Mouse (Mus musculus) kidney, postnatal 0 days (tissue): ENCODE data around the gene Olfr509. TPM values are rescaled to one million over a fixed set of nuclear protein-coding genes. Genes with fewer than 3 reads are reported as not detected.
"Not testable (repeated sequence)": the region's sequence is repeated elsewhere in the genome, so short reads cannot be mapped to it uniquely, and the experiment has no call there.

ENCODE experiments used
- ATAC-seq: fragments of 200-750 bp; cut with Nextera tagmentation; replicated peaks from 2 replicates; pipeline ENCODE4 v1.8.0; 2017; ENCODE audit warnings: low read depth, moderate number of reproducible peaks, moderate TSS enrichment, moderate library complexity; ENCODE audit not compliant: low FRiP score
- DNase-seq: peaks from one replicate; pipeline ENCODE4 v3.0.0-alpha.2; 2016; ENCODE audit warnings: low spot score
- H3K27ac ChIP-seq: fragments of 300-500 bp; sonication (generic); 2 replicates; pipeline ENCODE4 v1.5.1; 2014; ENCODE audit warnings: mild to moderate bottlenecking
- H3K27me3 ChIP-seq: fragments of 300-500 bp; sonication (generic); 2 replicates; pipeline ENCODE4 v1.6.1; 2014; ENCODE audit warnings: low read length, mixed read lengths; ENCODE audit not compliant: insufficient read depth
- H3K36me3 ChIP-seq: fragments of 300-500 bp; sonication (generic); 2 replicates; pipeline ENCODE4 v1.6.1; 2014; ENCODE audit warnings: low read length, mixed read lengths; ENCODE audit not compliant: insufficient read depth
- H3K4me1 ChIP-seq: fragments of 300-500 bp; sonication (generic); replicated peaks from 2 replicates; pipeline ENCODE4 v1.6.1; 2014; ENCODE audit warnings: antibody characterized with exemption, low read length, mixed read lengths; ENCODE audit not compliant: insufficient read depth
- H3K4me2 ChIP-seq: fragments of 300-500 bp; sonication (generic); 2 replicates; pipeline ENCODE4 v1.6.1; 2014; ENCODE audit warnings: mild to moderate bottlenecking, low read length, moderate library complexity, mixed read lengths
- H3K4me3 ChIP-seq: fragments of 300-500 bp; sonication (generic); replicated peaks from 2 replicates; pipeline ENCODE4 v1.5.1; 2014; ENCODE audit warnings: low read depth, low read length
- H3K9ac ChIP-seq: fragments of 300-500 bp; sonication (generic); 2 replicates; pipeline ENCODE4 v1.6.1; 2014; ENCODE audit warnings: low read depth, low read length
- H3K9me3 ChIP-seq: fragments of 300-500 bp; sonication (generic); replicated peaks from 2 replicates; pipeline ENCODE4 v1.6.1; 2016; ENCODE audit warnings: low read length, inconsistent platforms, mixed read lengths
- CTCF ChIP-seq: IDR thresholded peaks from 2 replicates; pipeline ENCODE4 v1.5.1; 2016; ENCODE audit warnings: antibody characterized with exemption, low read depth, mild to moderate bottlenecking, moderate library complexity
- WGBS: fragments of 180-500 bp; shearing (Covaris S2); extraction: QIAGEN DNeasy Blood & Tissue Kit; methylation state at CpG from one replicate; pipeline ENCODE4 v1.1.7; 2014; 5-methylcytosine and 5-hydroxymethylcytosine counted together
- polyA plus RNA-seq: library from polyadenylated mRNA; unstranded; fragments of >200 nt; fragmentation: Nextera tagmentation; extraction: Ambion mirVana; gene quantifications from 2 replicates; pipeline ENCODE4 v1.2.1, GENCODE M21; 2015

Gene Olfr509
- polyA plus RNA-seq, 1 experiment from 2014 or later = not detected

DNA sequence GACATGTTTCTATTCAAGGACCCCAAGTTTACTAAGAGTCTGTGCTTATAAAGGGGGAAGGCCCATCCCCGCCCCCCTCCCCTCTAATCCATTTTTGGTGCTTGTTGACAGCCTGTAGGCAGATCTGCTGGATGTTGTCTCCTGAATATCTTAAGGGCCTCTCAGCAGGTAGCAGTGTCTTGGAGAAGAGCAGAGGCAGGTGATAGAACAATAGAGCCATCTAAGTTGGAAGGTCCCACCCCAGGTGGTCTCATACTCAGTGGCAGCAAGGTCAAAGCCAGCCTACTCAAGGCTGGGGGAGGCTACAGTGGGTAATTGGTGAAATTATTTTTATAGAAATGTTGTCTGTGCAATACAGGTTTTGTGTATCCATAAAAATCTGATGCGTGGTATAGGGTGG, 37.6 kb downstream of the Olfr509 start:
- H3K4me1 ChIP-seq = no peaks in the 10 kb centered on the region
- no peaks in the 10 kb centered on the region for H3K9me3 ChIP-seq
- no peak overlapping the region for H3K4me3 ChIP-seq
- H3K27ac ChIP-seq = no peak overlapping the region
- H3K9ac ChIP-seq = no peak overlapping the region
- ATAC-seq = no peak
- WGBS = 77% methylated on average over 2 of the region's 2 CpGs
- TF ChIP-seq CTCF = no peak
- no peak for DNase-seq
- H3K36me3 ChIP-seq = no peaks in the 10 kb centered on the region
- H3K27me3 ChIP-seq = no peaks in the 10 kb centered on the region
- H3K4me2 ChIP-seq = no peak overlapping the region

DNA sequence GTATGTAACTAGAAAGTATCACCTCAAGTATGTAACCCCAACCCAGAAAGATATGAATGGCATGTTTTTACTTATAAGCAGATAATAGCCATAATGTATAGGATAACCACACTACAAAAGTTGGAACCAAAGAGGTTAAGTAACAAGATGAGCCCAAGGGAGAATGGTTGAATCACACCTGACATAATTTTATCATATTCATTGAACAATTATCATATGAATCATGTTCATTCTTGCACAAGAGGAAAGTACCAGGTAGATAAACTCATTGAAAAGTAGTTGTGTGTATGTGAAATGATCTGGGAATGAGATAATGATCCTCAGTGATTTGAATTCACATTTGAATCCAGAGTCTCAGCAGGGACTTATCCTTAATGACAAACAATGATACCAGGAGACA, 41.2 kb downstream of the Olfr509 start, which contains the start of gene Olfr506:
Olfr506 (plus strand) TSS at position 301 of the 400 bp plus-strand sequence.
- no peaks in the 10 kb centered on the region for H3K27me3 ChIP-seq
- no peaks in the 10 kb centered on the region for H3K4me1 ChIP-seq
- ATAC-seq (no peak), DNase-seq (no peak)
- H3K4me3 ChIP-seq = no peak within 1 kb of the TSS
- H3K36me3 ChIP-seq = no peaks in the 10 kb centered on the region
- no peak within 1 kb of the TSS for H3K27ac ChIP-seq
- H3K9me3 ChIP-seq = no peaks in the 10 kb centered on the region
- no peak for TF ChIP-seq CTCF
- no peak within 1 kb of the TSS for H3K9ac ChIP-seq
- no peak within 1 kb of the TSS for H3K4me2 ChIP-seq

DNA sequence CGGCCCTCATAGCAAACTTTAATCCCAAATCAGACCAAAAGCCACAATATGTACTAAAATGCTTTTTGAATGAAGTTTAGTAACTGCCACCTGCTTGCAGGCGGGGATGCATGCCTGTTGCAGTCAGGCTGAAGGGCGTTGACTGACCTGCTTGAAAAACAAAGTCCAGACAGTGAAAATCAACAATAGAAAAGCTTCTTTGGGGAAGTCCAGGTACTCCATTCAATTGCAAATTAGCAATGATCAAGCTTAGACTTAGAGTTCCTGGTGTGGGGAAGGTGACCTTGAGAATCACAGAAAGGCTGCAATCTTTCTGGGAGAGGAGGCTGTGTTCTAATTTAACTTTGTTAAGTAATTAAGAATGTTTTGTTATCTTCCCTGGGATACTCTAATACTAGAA, 49.8 kb downstream of the Olfr509 start:
- H3K27ac ChIP-seq, H3K4me3 ChIP-seq, H3K9ac ChIP-seq, H3K36me3 ChIP-seq, DNase-seq, H3K4me2 ChIP-seq, H3K27me3 ChIP-seq, ATAC-seq, H3K9me3 ChIP-seq, H3K4me1 ChIP-seq: not testable (repeated sequence)
- 76% methylated on average over 3 of the region's 3 CpGs for WGBS

Other genes starting within 250 kb of the Olfr509 start
- not detected in 2 replicates for gene Olfr497, start 231.5 kb downstream of the Olfr509 start, polyA plus RNA-seq
- not detected in 2 replicates for gene Olfr498, start 186.6 kb downstream of the Olfr509 start, polyA plus RNA-seq
- not detected in 2 replicates for gene Olfr502, start 126.8 kb downstream of the Olfr509 start, polyA plus RNA-seq
- gene Olfr503, start 107.4 kb downstream of the Olfr509 start, polyA plus RNA-seq = not detected in 2 replicates
- not detected in 2 replicates for gene Olfr504, start 86.1 kb downstream of the Olfr509 start, polyA plus RNA-seq
- not detected in 2 replicates for gene Olfr506, start 41.1 kb downstream of the Olfr509 start, polyA plus RNA-seq
- gene Olfr507, start 30.1 kb downstream of the Olfr509 start, polyA plus RNA-seq = not detected in 2 replicates
- gene Olfr508, start 21.9 kb downstream of the Olfr509 start, polyA plus RNA-seq = not detected in 2 replicates
- not detected in 2 replicates for gene Olfr510, start 14.5 kb upstream of the Olfr509 start, polyA plus RNA-seq
- not detected in 2 replicates for gene Olfr512, start 61.4 kb upstream of the Olfr509 start, polyA plus RNA-seq
- gene Olfr513, start 99.1 kb upstream of the Olfr509 start, polyA plus RNA-seq = not detected in 2 replicates
- gene Olfr514, start 174.1 kb upstream of the Olfr509 start, polyA plus RNA-seq = not detected in 2 replicates
- gene Olfr516, start 198.6 kb upstream of the Olfr509 start, polyA plus RNA-seq = not detected in 2 replicates
- gene Olfr517, start 220.5 kb upstream of the Olfr509 start, polyA plus RNA-seq = not detected in 2 replicates
- not detected in 2 replicates for gene Olfr518, start 233.1 kb upstream of the Olfr509 start, polyA plus RNA-seq
- not detected in 2 replicates for gene Olfr519, start 242.5 kb upstream of the Olfr509 start, polyA plus RNA-seq